Mouse (Mus musculus) CH12.LX (cell line): ENCODE data around the gene Mrpl49. TPM values are rescaled to one million over a fixed set of nuclear protein-coding genes. Genes with fewer than 3 reads are reported as not detected.

ENCODE experiments used
- DNase-seq: peaks from one replicate; pipeline ENCODE4 v3.0.0-alpha.2; 2013; ENCODE audit errors: extremely low read depth
- H3K27ac ChIP-seq: 2 replicates; pipeline ENCODE4 v1.5.1; 2012; ENCODE audit warnings: low read depth, mild to moderate bottlenecking, control low read depth, moderate library complexity; ENCODE audit not compliant: insufficient read depth
- H3K27me3 ChIP-seq: replicated peaks from 2 replicates; pipeline ENCODE3; 2012; ENCODE audit warnings: inconsistent platforms
- H3K36me3 ChIP-seq, 2 experiments: replicated peaks in 1 of 2; 2 replicates each; pipeline versions ENCODE3 to v1.6.1; 2012; ENCODE audit warnings: inconsistent platforms in 1 of 2, low read length in 1 of 2, mild to moderate bottlenecking in 1 of 2, mixed read lengths in 1 of 2, moderate library complexity in 1 of 2; ENCODE audit not compliant: control insufficient read depth in 1 of 2, insufficient read depth in 1 of 2
- H3K4me1 ChIP-seq, 2 experiments: 2 replicates each; pipeline ENCODE4 v1.6.1; 2012; ENCODE audit warnings: inconsistent platforms in 1 of 2, moderate library complexity in 1 of 2; ENCODE audit not compliant: insufficient read depth in 2 of 2, control insufficient read depth in 1 of 2
- H3K4me2 ChIP-seq: 2 replicates; pipeline ENCODE4 v1.6.1; 2012; ENCODE audit warnings: low read depth, mild to moderate bottlenecking, control low read depth; ENCODE audit not compliant: poor library complexity, insufficient read depth, severe bottlenecking
- H3K4me3 ChIP-seq, 3 experiments: fragments of 150-350 bp in 1 of 3; sonication (generic) in 1 of 3; replicated peaks in 1 of 3; 2 replicates each; pipeline versions ENCODE3 to v1.5.1; 2011 to 2012; ENCODE audit warnings: low read depth in 2 of 3, low read length in 2 of 3, mild to moderate bottlenecking in 2 of 3, moderate library complexity in 2 of 3, control low read depth in 1 of 3, improper control_type of control experiment in 1 of 3, inconsistent platforms in 1 of 3, mixed read lengths in 1 of 3; ENCODE audit not compliant: poor library complexity in 1 of 3
- H3K79me2 ChIP-seq: replicated peaks from 2 replicates; pipeline ENCODE4 v1.6.1; 2012; ENCODE audit warnings: mild to moderate bottlenecking, moderate library complexity; ENCODE audit not compliant: control insufficient read depth, poor library complexity, insufficient read depth, severe bottlenecking; ENCODE audit errors: extremely low read depth
- H3K9ac ChIP-seq: 2 replicates; pipeline ENCODE4 v1.6.1; 2012; ENCODE audit warnings: low read depth, mild to moderate bottlenecking, control low read depth, moderate library complexity; ENCODE audit not compliant: insufficient read depth
- H3K9me3 ChIP-seq: replicated peaks from 2 replicates; pipeline ENCODE3; 2012; ENCODE audit warnings: low read length, inconsistent platforms, mixed read lengths
- BHLHE40 ChIP-seq: IDR thresholded peaks from 2 replicates; pipeline ENCODE4 v1.6.1; 2011; ENCODE audit warnings: mild to moderate bottlenecking, low read depth, low read length, improper control_type of control experiment
- CHD1 ChIP-seq: IDR thresholded peaks from 2 replicates; pipeline ENCODE4 v1.6.1; 2012; ENCODE audit warnings: low read depth, low read length, improper control_type of control experiment, inconsistent platforms
- CHD2 ChIP-seq: IDR thresholded peaks from 2 replicates; pipeline ENCODE4 v1.6.1; 2011; ENCODE audit warnings: low read length, improper control_type of control experiment
- CTCF ChIP-seq, 2 experiments: IDR thresholded peaks in 1 of 2; conservative IDR thresholded peaks in 1 of 2; 2 replicates each; pipeline ENCODE4 v1.5.1; 2011 to 2012; ENCODE audit warnings: low read depth in 2 of 2, low read length in 2 of 2, improper control_type of control experiment in 1 of 2, inconsistent platforms in 1 of 2, mild to moderate bottlenecking in 1 of 2, moderate library complexity in 1 of 2
- ELF1 ChIP-seq: IDR thresholded peaks from 2 replicates; pipeline ENCODE4 v1.6.1; 2014; ENCODE audit warnings: low read depth, mild to moderate bottlenecking, inconsistent platforms, low read length, improper control_type of control experiment
- EP300 ChIP-seq: IDR thresholded peaks from 2 replicates; pipeline ENCODE4 v1.6.1; 2011; ENCODE audit warnings: low read length, improper control_type of control experiment
- ETS1 ChIP-seq: conservative IDR thresholded peaks from 2 replicates; pipeline ENCODE4 v1.6.1; 2012; ENCODE audit warnings: low read depth, mild to moderate bottlenecking, inconsistent platforms, low read length, improper control_type of control experiment, moderate library complexity
- HCFC1 ChIP-seq: IDR thresholded peaks from 2 replicates; pipeline ENCODE4 v1.6.1; 2012; ENCODE audit warnings: low read depth, mild to moderate bottlenecking, inconsistent platforms, low read length, improper control_type of control experiment
- KAT2A ChIP-seq: IDR thresholded peaks from 2 replicates; pipeline ENCODE4 v1.6.1; 2012; ENCODE audit warnings: low read length, improper control_type of control experiment, inconsistent platforms; ENCODE audit not compliant: insufficient replicate concordance
- MAZ ChIP-seq: IDR thresholded peaks from 2 replicates; pipeline ENCODE4 v1.6.1; 2012; ENCODE audit warnings: low read depth, mild to moderate bottlenecking, inconsistent platforms, low read length, improper control_type of control experiment, moderate library complexity
- MEF2A ChIP-seq: IDR thresholded peaks from 2 replicates; pipeline ENCODE4 v1.6.1; 2014; ENCODE audit warnings: low read depth, mild to moderate bottlenecking, inconsistent platforms, low read length, improper control_type of control experiment, borderline replicate concordance
- MXI1 ChIP-seq: IDR thresholded peaks from 2 replicates; pipeline ENCODE4 v1.6.1; 2011; ENCODE audit warnings: mild to moderate bottlenecking, low read depth, low read length, improper control_type of control experiment
- PAX5 ChIP-seq: IDR thresholded peaks from 2 replicates; pipeline ENCODE4 v1.6.1; 2012; ENCODE audit warnings: low read length, inconsistent platforms, mixed read lengths
- RCOR1 ChIP-seq: conservative IDR thresholded peaks from 2 replicates; pipeline ENCODE4 v1.6.1; 2012; ENCODE audit warnings: low read depth, mild to moderate bottlenecking, inconsistent platforms, low read length, improper control_type of control experiment
- SIN3A ChIP-seq: IDR thresholded peaks from 2 replicates; pipeline ENCODE4 v1.6.1; 2012; ENCODE audit warnings: low read length, improper control_type of control experiment, inconsistent platforms
- SMC3 ChIP-seq: IDR thresholded peaks from 2 replicates; pipeline ENCODE4 v1.6.1; 2011; ENCODE audit warnings: low read depth, low read length, improper control_type of control experiment
- TBP ChIP-seq: conservative IDR thresholded peaks from 2 replicates; pipeline ENCODE4 v1.6.1; 2011; ENCODE audit warnings: low read depth, low read length, improper control_type of control experiment
- USF2 ChIP-seq: conservative IDR thresholded peaks from 2 replicates; pipeline ENCODE4 v1.6.1; 2011; ENCODE audit warnings: low read depth, low read length, improper control_type of control experiment
- dilution Hi-C: fragments of 300-500 bp; cut with MboI; formaldehyde crosslinking; loops from 2 replicates; pipeline ENCODE4 v1.14.3; 2020; ENCODE audit warnings: low sequenced_read_pairs; ENCODE audit not compliant: extremely low pct_unique_long_range_greater_than_20kb, extremely low pct_ligation_motif_present
- in situ Hi-C: fragments of 300-500 bp; cut with MboI; formaldehyde crosslinking; loops from 3 replicates; pipeline ENCODE4 v1.14.3; 2019; ENCODE audit warnings: low sequenced_read_pairs, low pct_ligation_motif_present, low pct_unique_long_range_greater_than_20kb, mixed read lengths
- polyA plus RNA-seq: library from polyadenylated mRNA; unstranded; fragments of >175 nt; gene quantifications from 2 replicates; pipeline ENCODE4 v1.2.1, GENCODE M21; 2012; ENCODE audit warnings: low read depth; ENCODE audit not compliant: insufficient read length
- total RNA-seq, 2 experiments: library from RNA; depleted of rRNA; stranded (reverse); fragments of 300-350 nt in 1 of 2; fragments of >200 nt in 1 of 2; gene quantifications; 2 replicates each; pipeline ENCODE4 v1.2.3; 2012 to 2014

Gene Mrpl49
- total and polyA plus RNA-seq, 3 experiments, result 37.4 to 66.6 (median 59.0) TPM

- no peaks in the 10 kb centered on the region for H3K27me3 ChIP-seq
- no peak overlapping the region for H3K4me2 ChIP-seq
- no peak overlapping the region for H3K4me3 ChIP-seq
- no peaks in the 10 kb centered on the region for H3K9me3 ChIP-seq
- dilution Hi-C loops, result no loop called here
- no peak overlapping the region for H3K9ac ChIP-seq
- no peaks in the 10 kb centered on the region for H3K79me2 ChIP-seq
- no peaks in the 10 kb centered on the region; a peak in 1 of 4 replicates for H3K4me1 ChIP-seq
- in situ Hi-C loops, result no loop called here
- H3K36me3 ChIP-seq, result peaks cover 33 to 67% of the 10 kb centered on the region in 2 experiments
- no peak overlapping the region for H3K27ac ChIP-seq
- no peak for TF ChIP-seq CTCF (conservative IDR thresholded peaks at IDR 0.05 in 1 of 2, IDR thresholded peaks at IDR 0.05 in 1 of 2; ENCODE audit: low read depth in 2 of 2, low read length in 2 of 2)
- TF ChIP-seq SMC3, result no peak
- no peak for TF ChIP-seq MXI1
- no peak for TF ChIP-seq CHD2
- no peak for TF ChIP-seq MAZ
- no peak for TF ChIP-seq CHD1
- TF ChIP-seq USF2, result no peak
- TF ChIP-seq SIN3A, result no peak
- no peak for TF ChIP-seq ELF1
- no peak for TF ChIP-seq PAX5
- no peak for TF ChIP-seq ETS1
- no peak for TF ChIP-seq KAT2A
- no peak for TF ChIP-seq BHLHE40
- TF ChIP-seq EP300, result no peak
- no peak for TF ChIP-seq RCOR1
- no peak for TF ChIP-seq TBP
- no peak for TF ChIP-seq MEF2A
- no peak for TF ChIP-seq HCFC1
- DNase-seq, result no peak
These were observed 52.0 kb downstream of the Mrpl49 start for GRCm38 (mm10) chr19:6005541-6005940.

Other genes with a start within 250 kb of the Mrpl49 start
Only the 20 nearest of the 29 such genes appear.
- 0.25 TPM in 2 replicates for gene Cdc42ep2, start 133.0 kb downstream of the Mrpl49 start, total RNA-seq (2012; rRNA removed)
- 0.08 and 0.13 TPM in 2 replicates for gene Cdc42ep2, start 133.0 kb downstream of the Mrpl49 start, total RNA-seq (2014; rRNA removed)
- 0.16 and 0.20 TPM in 2 replicates for gene Cdc42ep2, start 133.0 kb downstream of the Mrpl49 start, polyA plus RNA-seq
- gene Pola2, start 93.6 kb downstream of the Mrpl49 start, total RNA-seq (2012; rRNA removed), result 60.3 and 80.5 TPM in 2 replicates
- gene Pola2, start 93.6 kb downstream of the Mrpl49 start, total RNA-seq (2014; rRNA removed), result 66.1 and 71.7 TPM in 2 replicates
- gene Pola2, start 93.6 kb downstream of the Mrpl49 start, polyA plus RNA-seq, result 91.4 and 91.7 TPM in 2 replicates
- gene Slc22a20, start 71.6 kb downstream of the Mrpl49 start, total RNA-seq (2012; rRNA removed), result not detected in 2 replicates
- gene Slc22a20, start 71.6 kb downstream of the Mrpl49 start, total RNA-seq (2014; rRNA removed), result not detected in 2 replicates
- gene Slc22a20, start 71.6 kb downstream of the Mrpl49 start, polyA plus RNA-seq, result not detected in 2 replicates
- 34.6 and 40.2 TPM in 2 replicates for gene Capn1, start 41.9 kb downstream of the Mrpl49 start, total RNA-seq (2012; rRNA removed)
- 19.3 and 20.0 TPM in 2 replicates for gene Capn1, start 41.9 kb downstream of the Mrpl49 start, total RNA-seq (2014; rRNA removed)
- 42.9 and 43.7 TPM in 2 replicates for gene Capn1, start 41.9 kb downstream of the Mrpl49 start, polyA plus RNA-seq
- 26.8 and 32.0 TPM in 2 replicates for gene Syvn1, start 11.2 kb downstream of the Mrpl49 start, total RNA-seq (2012; rRNA removed)
- gene Syvn1, start 11.2 kb downstream of the Mrpl49 start, total RNA-seq (2014; rRNA removed), result 13.5 and 16.5 TPM in 2 replicates
- 82.5 and 106 TPM in 2 replicates for gene Syvn1, start 11.2 kb downstream of the Mrpl49 start, polyA plus RNA-seq
- gene Fau, start 59 bp upstream of the Mrpl49 start, total RNA-seq (2012; rRNA removed), result 2,266 and 2,403 TPM in 2 replicates
- gene Fau, start 59 bp upstream of the Mrpl49 start, total RNA-seq (2014; rRNA removed), result 1,142 and 1,239 TPM in 2 replicates
- 2,522 and 2,776 TPM in 2 replicates for gene Fau, start 59 bp upstream of the Mrpl49 start, polyA plus RNA-seq
- 29.2 and 32.7 TPM in 2 replicates for gene Znhit2, start 3.4 kb upstream of the Mrpl49 start, total RNA-seq (2012; rRNA removed)
- gene Znhit2, start 3.4 kb upstream of the Mrpl49 start, total RNA-seq (2014; rRNA removed), result 20.9 and 22.6 TPM in 2 replicates
- 20.1 and 20.5 TPM in 2 replicates for gene Znhit2, start 3.4 kb upstream of the Mrpl49 start, polyA plus RNA-seq
- gene Tm7sf2, start 10.6 kb upstream of the Mrpl49 start, total RNA-seq (2012; rRNA removed), result 8.7 and 10.8 TPM in 2 replicates
- gene Tm7sf2, start 10.6 kb upstream of the Mrpl49 start, total RNA-seq (2014; rRNA removed), result 8.8 and 11.7 TPM in 2 replicates
- gene Tm7sf2, start 10.6 kb upstream of the Mrpl49 start, polyA plus RNA-seq, result 7.9 and 15.1 TPM in 2 replicates
- 44.7 and 48.2 TPM in 2 replicates for gene Vps51, start 19.4 kb upstream of the Mrpl49 start, total RNA-seq (2012; rRNA removed)
- 37.0 and 37.7 TPM in 2 replicates for gene Vps51, start 19.4 kb upstream of the Mrpl49 start, total RNA-seq (2014; rRNA removed)
- 44.1 and 51.2 TPM in 2 replicates for gene Vps51, start 19.4 kb upstream of the Mrpl49 start, polyA plus RNA-seq
- gene Tmem262, start 22.2 kb upstream of the Mrpl49 start, total RNA-seq (2012; rRNA removed), result not detected in 2 replicates
- not detected in 2 replicates for gene Tmem262, start 22.2 kb upstream of the Mrpl49 start, total RNA-seq (2014; rRNA removed)
- not detected in 2 replicates for gene Tmem262, start 22.2 kb upstream of the Mrpl49 start, polyA plus RNA-seq
- not detected in 2 replicates for gene Gm28374, start 24.5 kb upstream of the Mrpl49 start, total RNA-seq (2012; rRNA removed)
- 0.40 and 0.42 TPM in 2 replicates for gene Gm28374, start 24.5 kb upstream of the Mrpl49 start, total RNA-seq (2014; rRNA removed)
- gene Gm28374, start 24.5 kb upstream of the Mrpl49 start, polyA plus RNA-seq, result 0.57 TPM in 1 of 2 replicates, not detected in the other
- gene Zfpl1, start 27.2 kb upstream of the Mrpl49 start, total RNA-seq (2012; rRNA removed), result 26.8 and 29.4 TPM in 2 replicates
- gene Zfpl1, start 27.2 kb upstream of the Mrpl49 start, total RNA-seq (2014; rRNA removed), result 23.1 and 26.1 TPM in 2 replicates
- gene Zfpl1, start 27.2 kb upstream of the Mrpl49 start, polyA plus RNA-seq, result 30.5 and 40.9 TPM in 2 replicates
- gene Cdca5, start 27.2 kb upstream of the Mrpl49 start, total RNA-seq (2012; rRNA removed), result 51.5 and 59.2 TPM in 2 replicates
- gene Cdca5, start 27.2 kb upstream of the Mrpl49 start, total RNA-seq (2014; rRNA removed), result 62.7 and 67.8 TPM in 2 replicates
- 80.6 and 81.6 TPM in 2 replicates for gene Cdca5, start 27.2 kb upstream of the Mrpl49 start, polyA plus RNA-seq
- 0.81 and 0.84 TPM in 2 replicates for gene AC131692.1, start 36.6 kb upstream of the Mrpl49 start, total RNA-seq (2012; rRNA removed)
- gene AC131692.1, start 36.6 kb upstream of the Mrpl49 start, total RNA-seq (2014; rRNA removed), result 0.42 and 0.74 TPM in 2 replicates
- gene AC131692.1, start 36.6 kb upstream of the Mrpl49 start, polyA plus RNA-seq, result 4.6 and 4.7 TPM in 2 replicates
- gene Naaladl1, start 48.0 kb upstream of the Mrpl49 start, total RNA-seq (2012; rRNA removed), result 0.25 and 0.34 TPM in 2 replicates
- 0.20 and 0.24 TPM in 2 replicates for gene Naaladl1, start 48.0 kb upstream of the Mrpl49 start, total RNA-seq (2014; rRNA removed)
- 1.1 and 1.9 TPM in 2 replicates for gene Naaladl1, start 48.0 kb upstream of the Mrpl49 start, polyA plus RNA-seq
- 27.0 and 31.0 TPM in 2 replicates for gene Sac3d1, start 60.9 kb upstream of the Mrpl49 start, total RNA-seq (2012; rRNA removed)
- gene Sac3d1, start 60.9 kb upstream of the Mrpl49 start, total RNA-seq (2014; rRNA removed), result 24.6 and 31.9 TPM in 2 replicates
- gene Sac3d1, start 60.9 kb upstream of the Mrpl49 start, polyA plus RNA-seq, result 26.9 and 29.8 TPM in 2 replicates
- 15.6 and 17.4 TPM in 2 replicates for gene Snx15, start 70.5 kb upstream of the Mrpl49 start, total RNA-seq (2012; rRNA removed)
- gene Snx15, start 70.5 kb upstream of the Mrpl49 start, total RNA-seq (2014; rRNA removed), result 14.0 and 15.3 TPM in 2 replicates
- gene Snx15, start 70.5 kb upstream of the Mrpl49 start, polyA plus RNA-seq, result 14.4 and 15.7 TPM in 2 replicates
- gene Batf2, start 83.2 kb upstream of the Mrpl49 start, total RNA-seq (2012; rRNA removed), result not detected in 2 replicates
- gene Batf2, start 83.2 kb upstream of the Mrpl49 start, total RNA-seq (2014; rRNA removed), result not detected in 2 replicates
- gene Batf2, start 83.2 kb upstream of the Mrpl49 start, polyA plus RNA-seq, result not detected in 2 replicates
- gene Arl2, start 83.8 kb upstream of the Mrpl49 start, total RNA-seq (2012; rRNA removed), result 35.4 and 48.4 TPM in 2 replicates
- gene Arl2, start 83.8 kb upstream of the Mrpl49 start, total RNA-seq (2014; rRNA removed), result 23.9 and 27.9 TPM in 2 replicates
- gene Arl2, start 83.8 kb upstream of the Mrpl49 start, polyA plus RNA-seq, result 28.0 and 36.9 TPM in 2 replicates
- gene Majin, start 126.6 kb upstream of the Mrpl49 start, total RNA-seq (2012; rRNA removed), result not detected in 2 replicates
- not detected in 2 replicates for gene Majin, start 126.6 kb upstream of the Mrpl49 start, total RNA-seq (2014; rRNA removed)
- not detected in 2 replicates for gene Majin, start 126.6 kb upstream of the Mrpl49 start, polyA plus RNA-seq